Mouse (Mus musculus) heart, embryonic 16.5 days (tissue): ENCODE results near the gene Ntm. TPM values are rescaled to one million over a fixed set of nuclear protein-coding genes. Genes with fewer than 3 reads are reported as not detected.
A peak's percentile ranks its signal among the peaks of the same experiment; 100 is the strongest.

Experiments
- ATAC-seq: fragments of 200-750 bp; cut with Nextera tagmentation; replicated peaks from 2 replicates; pipeline ENCODE4 v1.8.0; 2017; ENCODE audit warnings: moderate number of reproducible peaks; ENCODE audit not compliant: insufficient read depth, low FRiP score; ENCODE audit errors: extremely low read depth
- H3K27ac ChIP-seq: fragments of 300-500 bp; sonication (generic); 2 replicates; pipeline ENCODE4 v1.5.1; 2014; ENCODE audit warnings: mild to moderate bottlenecking, low read length, control low read depth, moderate library complexity
- H3K27me3 ChIP-seq: fragments of 300-500 bp; sonication (generic); 2 replicates; pipeline ENCODE4 v1.6.1; 2014; ENCODE audit warnings: low read length, mixed read lengths; ENCODE audit not compliant: control insufficient read depth, insufficient read depth
- H3K36me3 ChIP-seq: fragments of 300-500 bp; sonication (generic); 2 replicates; pipeline ENCODE4 v1.6.1; 2014; ENCODE audit not compliant: control insufficient read depth, insufficient read depth
- H3K4me1 ChIP-seq: fragments of 300-500 bp; sonication (generic); 2 replicates; pipeline ENCODE4 v1.6.1; 2014; ENCODE audit warnings: low read length, mixed read lengths; ENCODE audit not compliant: control insufficient read depth, insufficient read depth
- H3K4me2 ChIP-seq: fragments of 300-500 bp; sonication (generic); 2 replicates; pipeline ENCODE4 v1.6.1; 2014; ENCODE audit warnings: low read depth, mild to moderate bottlenecking, control low read depth, low read length
- H3K4me3 ChIP-seq: fragments of 300-500 bp; sonication (generic); 2 replicates; pipeline ENCODE4 v1.5.1; 2014; ENCODE audit warnings: mild to moderate bottlenecking, control low read depth, low read length
- H3K9ac ChIP-seq: fragments of 300-500 bp; sonication (generic); 2 replicates; pipeline ENCODE4 v1.6.1; 2014; ENCODE audit warnings: low read length, control low read depth
- H3K9me3 ChIP-seq: fragments of 300-500 bp; sonication (generic); replicated peaks from 2 replicates; pipeline ENCODE4 v1.6.1; 2016; ENCODE audit warnings: low read length; ENCODE audit not compliant: control insufficient read depth
- WGBS: fragments of 180-500 bp; shearing (Covaris S2); extraction: QIAGEN DNeasy Blood & Tissue Kit; methylation state at CpG from one replicate; pipeline ENCODE4 v1.1.7; 2014; 5-methylcytosine and 5-hydroxymethylcytosine counted together
- polyA plus RNA-seq: library from polyadenylated mRNA; unstranded; fragments of >200 nt; fragmentation: Nextera tagmentation; extraction: Ambion mirVana; gene quantifications from 2 replicates; pipeline ENCODE4 v1.2.1, GENCODE M21; 2015

The Ntm gene
- polyA plus RNA-seq, 1 experiment from 2014 or later = 23.6 TPM

GRCm38 (mm10) chr9:29332296-29333090, 630.4 kb downstream of the Ntm start:
- Histone ChIP-seq H3K4me1 (peaks cover 7% of the 10 kb centered on the region; the same call in 1 of the 2 replicates), H3K4me2 (no peak overlapping the region), H3K9ac (no peak overlapping the region), H3K4me3 (no peak overlapping the region), H3K27ac (no peak overlapping the region), H3K36me3 (no peaks in the 10 kb centered on the region), H3K9me3 (no peaks in the 10 kb centered on the region), H3K27me3 (no peaks in the 10 kb centered on the region)
- peak; percentile 23; the same call in 1 of the 2 replicates for ATAC-seq
- 36% methylated on average over 3 of the region's 3 CpGs for WGBS

- Histone ChIP-seq H3K27ac (no peak overlapping the region), H3K27me3 (no peaks in the 10 kb centered on the region), H3K4me3 (no peak overlapping the region), H3K4me2 (no peak overlapping the region), H3K36me3 (no peaks in the 10 kb centered on the region), H3K4me1 (peaks cover 5% of the 10 kb centered on the region; the same call in 1 of the 2 replicates), H3K9me3 (no peaks in the 10 kb centered on the region), H3K9ac (no peak overlapping the region)
- 82% methylated on average over 3 of the region's 3 CpGs for WGBS
- ATAC-seq = no peak
Observed at GRCm38 (mm10) chr9:29330486-29330885, 632.5 kb downstream of the Ntm start.

DNA sequence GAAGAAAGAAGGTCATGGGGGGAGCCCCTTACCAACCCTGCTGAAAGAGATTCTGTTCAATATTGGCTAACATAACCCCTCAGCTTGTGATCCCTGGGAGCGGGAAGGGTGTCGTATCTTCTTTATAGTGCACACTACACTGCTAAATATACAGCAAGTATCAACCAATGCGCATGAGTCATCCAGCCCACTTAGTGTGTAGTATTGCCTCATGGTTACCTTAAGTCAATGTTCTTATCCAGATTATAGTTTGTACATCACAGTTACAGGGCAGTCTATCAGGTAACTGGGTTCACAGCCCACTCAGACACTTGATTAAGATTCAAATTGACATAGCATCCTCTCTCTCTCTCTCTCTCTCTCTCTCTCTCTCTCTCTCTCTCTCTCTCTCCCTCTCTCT, 636.7 kb downstream of the Ntm start:
- Histone ChIP-seq H3K36me3 (no peaks in the 10 kb centered on the region), H3K9ac (no peak overlapping the region), H3K4me1 (no peaks in the 10 kb centered on the region), H3K27ac (no peak overlapping the region), H3K4me3 (no peak overlapping the region), H3K4me2 (no peak overlapping the region), H3K27me3 (no peaks in the 10 kb centered on the region), H3K9me3 (no peaks in the 10 kb centered on the region)
- ATAC-seq = no peak
- WGBS = 83% methylated on average over 3 of the region's 3 CpGs

DNA sequence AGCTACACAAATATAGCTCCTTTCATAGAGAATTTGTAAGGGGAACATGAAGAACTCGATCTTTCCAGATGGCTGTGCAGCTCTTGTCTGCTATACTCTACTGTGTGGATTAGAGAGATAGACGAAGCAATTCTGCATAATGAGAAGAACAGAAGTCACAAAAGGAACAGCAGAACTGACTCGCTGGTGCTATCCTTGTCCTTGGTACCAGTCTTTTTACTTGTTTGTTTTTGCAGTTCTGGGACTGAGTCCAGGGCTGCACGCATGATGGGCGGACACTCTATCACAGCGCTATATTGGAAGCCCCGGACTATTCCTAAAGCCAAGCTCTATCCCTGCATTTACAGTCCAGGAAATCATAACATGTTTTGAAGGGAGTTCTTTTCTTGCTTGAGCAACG, 637.8 kb downstream of the Ntm start:
- H3K4me3 ChIP-seq = no peak overlapping the region
- 65% methylated on average over 8 of the region's 8 CpGs for WGBS
- H3K27ac ChIP-seq = no peak overlapping the region

GRCm38 (mm10) chr9:29319197-29319596, 643.7 kb downstream of the Ntm start:
- Histone ChIP-seq H3K9me3 (no peaks in the 10 kb centered on the region), H3K27me3 (no peaks in the 10 kb centered on the region), H3K27ac (no peak overlapping the region), H3K4me1 (peaks cover 19% of the 10 kb centered on the region), H3K9ac (no peak overlapping the region), H3K4me3 (no peak overlapping the region), H3K36me3 (no peaks in the 10 kb centered on the region), H3K4me2 (no peak overlapping the region)
- 44% methylated on average over 1 of the region's 1 CpGs for WGBS
- ATAC-seq = no peak

More for the DNA sequence above, 637.8 kb downstream of the Ntm start:
- no peak overlapping the region for H3K4me2 ChIP-seq
- H3K36me3 ChIP-seq = no peaks in the 10 kb centered on the region
- no peaks in the 10 kb centered on the region for H3K27me3 ChIP-seq
- H3K9me3 ChIP-seq = no peaks in the 10 kb centered on the region
- no peak for ATAC-seq
- H3K4me1 ChIP-seq = no peaks in the 10 kb centered on the region
- H3K9ac ChIP-seq = no peak overlapping the region

GRCm38 (mm10) chr9:29318676-29319162, 644.2 kb downstream of the Ntm start:
- no peak overlapping the region for H3K9ac ChIP-seq
- peaks cover 19% of the 10 kb centered on the region for H3K4me1 ChIP-seq
- no peak for ATAC-seq
- H3K9me3 ChIP-seq = no peaks in the 10 kb centered on the region
- no peak overlapping the region for H3K4me3 ChIP-seq
- H3K27ac ChIP-seq = no peak overlapping the region
- WGBS = 81% methylated on average over 8 of the region's 8 CpGs
- no peaks in the 10 kb centered on the region for H3K27me3 ChIP-seq
- no peaks in the 10 kb centered on the region for H3K36me3 ChIP-seq
- no peak overlapping the region for H3K4me2 ChIP-seq

GRCm38 (mm10) chr9:29317623-29318022, 645.3 kb downstream of the Ntm start:
- Histone ChIP-seq H3K4me3 (no peak overlapping the region), H3K27ac (no peak overlapping the region), H3K36me3 (no peaks in the 10 kb centered on the region), H3K9ac (no peak overlapping the region), H3K4me2 (no peak overlapping the region), H3K27me3 (no peaks in the 10 kb centered on the region), H3K9me3 (no peaks in the 10 kb centered on the region), H3K4me1 (peaks cover 19% of the 10 kb centered on the region)
- WGBS = 23% methylated on average over 3 of the region's 3 CpGs
- peak; percentile 65 for ATAC-seq

DNA sequence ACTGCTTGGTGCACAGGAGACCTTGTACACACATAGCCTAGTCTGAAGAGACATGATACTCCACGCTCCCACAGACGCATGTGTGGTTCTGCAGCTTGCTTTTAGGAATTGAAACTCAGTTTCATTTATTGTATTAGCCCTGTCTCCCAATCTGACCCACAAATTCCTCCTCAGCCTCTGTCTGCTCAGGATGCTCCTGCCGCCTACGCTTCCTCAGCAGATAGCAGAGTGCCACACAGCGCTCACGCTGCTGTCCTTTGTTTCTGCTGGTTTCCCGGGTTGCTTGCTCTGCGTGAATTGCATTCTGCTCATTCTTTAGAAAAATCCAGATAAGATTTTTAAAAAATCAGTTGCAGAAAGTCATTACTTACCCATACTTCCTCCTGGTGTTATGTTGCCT, 647.1 kb downstream of the Ntm start:
- WGBS = 26% methylated on average over 8 of the region's 8 CpGs
- Histone ChIP-seq H3K4me1 (peaks cover 19% of the 10 kb centered on the region), H3K36me3 (no peaks in the 10 kb centered on the region), H3K27ac (no peak overlapping the region), H3K27me3 (no peaks in the 10 kb centered on the region), H3K9ac (no peak overlapping the region), H3K4me3 (no peak overlapping the region), H3K9me3 (no peaks in the 10 kb centered on the region), H3K4me2 (peak overlapping the region; percentile 16; the same call in 1 of the 2 replicates)
- ATAC-seq = no peak

DNA sequence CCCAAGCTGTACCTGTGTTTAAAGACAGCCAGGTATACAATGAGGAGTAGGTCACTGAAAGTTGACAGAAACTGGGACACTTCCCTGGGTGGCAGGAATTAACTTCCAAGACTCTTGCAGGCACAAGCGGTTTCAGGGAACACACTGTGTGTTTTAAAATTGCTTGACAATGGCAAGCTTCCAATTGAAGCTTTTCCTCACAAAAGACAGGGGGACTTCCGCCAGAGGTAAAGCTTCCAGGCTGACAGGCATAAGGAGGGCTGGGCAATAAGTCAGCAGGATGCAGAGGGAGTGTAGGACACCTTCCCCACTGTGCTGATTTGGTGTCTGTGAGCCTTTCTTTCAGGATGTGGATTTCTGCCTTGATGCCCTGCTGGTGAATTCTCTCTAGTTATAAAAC, 656.0 kb downstream of the Ntm start:
- no peaks in the 10 kb centered on the region for H3K4me1 ChIP-seq
- H3K4me3 ChIP-seq = no peak overlapping the region
- WGBS = 28% methylated on average over 2 of the region's 2 CpGs
- H3K4me2 ChIP-seq = no peak overlapping the region
- H3K36me3 ChIP-seq = no peaks in the 10 kb centered on the region
- H3K27me3 ChIP-seq = no peaks in the 10 kb centered on the region
- no peaks in the 10 kb centered on the region for H3K9me3 ChIP-seq
- H3K9ac ChIP-seq = no peak overlapping the region
- ATAC-seq = no peak
- no peak overlapping the region for H3K27ac ChIP-seq
